Mouse (Mus musculus): Measurements from ENCODE around the gene Cit. TPM values are rescaled to one million over a fixed set of nuclear protein-coding genes. Genes with fewer than 3 reads are reported as not detected.
A peak's percentile ranks its signal among the peaks of the same experiment; 100 is the strongest.
"Not testable (repeated sequence)": the region's sequence is repeated elsewhere in the genome, so short reads cannot be mapped to it uniquely, and the experiment has no call there.

Cit gene
- polyA plus RNA-seq (2014; fragmentation: Nextera tagmentation; extraction: Ambion mirVana): 27.0 and 27.5 TPM in 2 replicates

DNA sequence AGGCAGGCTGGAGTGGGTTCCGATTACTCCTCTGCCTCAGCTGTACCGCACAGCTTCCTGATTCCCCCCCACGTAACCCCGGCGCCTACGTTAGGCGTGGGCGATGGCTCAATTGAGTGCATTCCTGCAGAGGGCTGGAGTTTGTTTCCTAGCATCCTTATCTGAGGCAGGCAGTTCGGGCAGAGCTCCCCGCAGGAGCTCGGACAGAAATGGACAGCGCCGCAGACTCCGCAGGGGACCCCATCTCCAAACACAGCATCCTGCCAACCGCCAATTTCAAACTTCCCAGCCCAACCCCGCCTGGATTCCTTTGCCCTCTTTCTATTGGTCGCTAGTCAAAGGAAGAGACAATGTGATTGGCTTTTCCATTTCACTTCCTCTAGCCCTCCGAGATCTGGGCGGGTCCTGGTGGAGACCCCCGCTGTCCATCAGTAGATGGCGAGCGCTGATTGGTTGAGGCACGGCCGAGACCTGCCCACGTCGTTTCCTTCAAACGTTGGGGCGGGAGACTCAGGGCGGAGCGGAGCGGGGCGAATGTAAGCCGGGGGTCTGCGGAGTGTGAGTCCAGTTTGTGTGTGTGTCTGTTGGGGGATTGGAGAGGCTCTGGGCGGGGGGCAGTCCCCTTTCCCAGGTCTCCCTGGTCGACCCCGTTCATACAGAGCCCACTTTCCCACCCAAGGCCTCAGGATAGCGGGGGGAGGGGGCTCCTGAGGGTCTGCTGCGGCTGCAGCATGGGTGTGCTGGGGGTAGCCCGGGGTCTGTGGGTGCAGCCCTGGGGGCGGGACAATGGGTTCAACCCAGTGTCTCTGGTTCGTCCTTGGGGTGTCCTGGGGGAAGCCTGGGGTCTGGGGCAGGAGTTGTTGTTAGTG lies at the start of gene Cit:
Gene Cit, plus strand, starts transcription at position 513 of the 869 bp plus-strand sequence.
- Histone ChIP-seq H3K9me3 (ENCODE audit: control insufficient read depth, low read length) (no peaks in the 10 kb centered on the region), H3K27me3 (ENCODE audit: control insufficient read depth, insufficient read depth, low read length) (no peaks in the 10 kb centered on the region), H3K36me3 (replicated peaks; ENCODE audit: control insufficient read depth, insufficient read depth) (no peaks in the 10 kb centered on the region), H3K4me3 (replicated peaks; ENCODE audit: low read length) (peak within 1 kb of the TSS; percentile 46), H3K27ac (no peak within 1 kb of the TSS), H3K4me1 (replicated peaks; ENCODE audit: control insufficient read depth, insufficient read depth, low read length) (peaks cover 11% of the 10 kb centered on the region; the same call in 1 of the 2 replicates), H3K9ac (peak within 1 kb of the TSS; percentile 40), H3K4me2 (replicated peaks) (peak within 1 kb of the TSS; percentile 89)
- peak; percentile 98 for ATAC-seq (ENCODE audit: low FRiP score)
- DNase-seq (ENCODE audit: low spot score): peak; percentile 93
- under 1% methylated on average over 42 of the region's 42 CpGs for WGBS

DNA sequence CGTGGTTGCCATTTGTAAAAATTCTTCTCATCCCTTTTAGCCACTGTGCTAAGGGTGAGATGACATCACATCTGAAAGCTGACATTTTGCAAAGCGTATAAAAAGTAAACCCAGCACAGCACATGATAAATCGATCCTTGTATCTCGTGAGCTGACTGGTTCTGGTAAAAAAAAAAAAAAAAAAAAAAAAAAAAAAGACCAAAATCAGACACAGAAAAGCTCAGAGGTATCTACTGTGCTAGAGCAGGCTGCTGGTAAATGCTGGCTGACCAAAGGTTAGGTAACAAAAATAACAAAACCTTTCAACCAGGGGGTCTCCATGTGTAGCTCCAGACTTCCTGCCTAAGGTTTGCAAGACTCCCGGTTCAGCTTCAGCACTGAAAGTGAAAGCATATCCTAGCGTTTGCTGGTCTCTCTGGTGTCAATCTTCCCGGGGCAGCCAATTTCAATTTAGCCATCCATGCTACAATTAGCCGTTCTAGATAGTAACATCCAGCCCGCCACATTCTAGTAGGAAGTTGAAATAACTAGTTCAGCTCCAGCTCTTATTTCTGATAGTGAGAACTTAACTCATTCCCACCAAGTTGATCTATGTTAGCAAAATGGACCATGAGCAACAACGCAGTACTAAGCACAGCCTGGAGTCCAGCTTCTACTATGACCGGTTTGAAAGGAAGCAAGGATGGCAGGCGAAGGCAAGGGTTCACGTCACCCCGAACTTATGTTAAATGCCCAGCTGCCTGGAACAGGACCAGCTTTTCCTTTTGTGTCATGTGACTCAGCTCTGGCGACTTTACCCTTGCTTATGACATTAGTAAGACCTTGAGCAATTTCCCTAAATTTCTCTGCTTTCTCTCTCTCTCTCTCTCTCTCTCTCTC lies 45.8 kb upstream of the Cit start:
- H3K27me3 ChIP-seq (ENCODE audit: control insufficient read depth, insufficient read depth, low read length): no peaks in the 10 kb centered on the region
- H3K9ac ChIP-seq: no peak overlapping the region
- H3K4me1 ChIP-seq (replicated peaks; ENCODE audit: control insufficient read depth, insufficient read depth, low read length): 0 out of 2 replicates have a peak, but pooled peaks cover 4% of the 10 kb centered on the region
- no peak overlapping the region for H3K27ac ChIP-seq
- no peak overlapping the region; the same call in 1 of the 2 replicates for H3K4me2 ChIP-seq (replicated peaks)
- no peak overlapping the region for H3K4me3 ChIP-seq (replicated peaks; ENCODE audit: low read length)
- ATAC-seq (ENCODE audit: low FRiP score) (no peak), DNase-seq (ENCODE audit: low spot score) (no peak)
- no peaks in the 10 kb centered on the region for H3K36me3 ChIP-seq (replicated peaks; ENCODE audit: control insufficient read depth, insufficient read depth)
- H3K9me3 ChIP-seq (ENCODE audit: control insufficient read depth, low read length): no peaks in the 10 kb centered on the region
- WGBS: 73% methylated on average over 15 of the region's 15 CpGs

- no peaks in the 10 kb centered on the region for H3K27me3 ChIP-seq (ENCODE audit: control insufficient read depth, insufficient read depth, low read length)
- ATAC-seq (ENCODE audit: low FRiP score) (no peak), DNase-seq (ENCODE audit: low spot score) (no peak)
- H3K4me1 ChIP-seq (replicated peaks; ENCODE audit: control insufficient read depth, insufficient read depth, low read length): 0 out of 2 replicates have a peak, but pooled peaks cover 4% of the 10 kb centered on the region
- WGBS: 31% methylated on average over 4 of the region's 4 CpGs
- H3K4me2 ChIP-seq (replicated peaks): no peak overlapping the region; the same call in 1 of the 2 replicates
- no peaks in the 10 kb centered on the region for H3K36me3 ChIP-seq (replicated peaks; ENCODE audit: control insufficient read depth, insufficient read depth)
- H3K27ac ChIP-seq: no peak overlapping the region
- H3K9ac ChIP-seq: no peak overlapping the region
- no peak overlapping the region for H3K4me3 ChIP-seq (replicated peaks; ENCODE audit: low read length)
- no peaks in the 10 kb centered on the region for H3K9me3 ChIP-seq (ENCODE audit: control insufficient read depth, low read length)
These were observed 45.2 kb upstream of the Cit start for GRCm38 (mm10) chr5:115799895-115800232.

DNA sequence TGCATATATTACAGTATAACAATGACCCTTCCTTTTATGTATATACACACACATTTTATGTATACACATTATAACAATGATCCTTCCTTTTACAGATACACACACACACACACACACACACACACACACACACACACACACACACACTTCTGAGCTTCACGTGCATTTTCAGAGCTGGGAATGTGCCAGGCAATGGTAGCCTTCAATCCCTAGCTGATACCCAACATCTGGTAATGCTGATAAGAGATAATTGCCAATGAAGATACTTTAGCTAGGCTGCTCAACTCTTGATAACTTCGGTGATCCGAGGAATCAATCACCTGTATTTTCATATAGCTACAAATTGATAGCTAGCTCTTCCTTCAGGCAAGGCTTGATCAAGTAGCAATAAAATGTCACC lies 32.8 kb upstream of the Cit start:
- H3K36me3 ChIP-seq (replicated peaks; ENCODE audit: control insufficient read depth, insufficient read depth): no peaks in the 10 kb centered on the region
- ATAC-seq (ENCODE audit: low FRiP score) (no peak), DNase-seq (ENCODE audit: low spot score) (no peak)
- no peaks in the 10 kb centered on the region for H3K9me3 ChIP-seq (ENCODE audit: control insufficient read depth, low read length)
- no peak overlapping the region for H3K27ac ChIP-seq
- H3K4me2 ChIP-seq (replicated peaks): no peak overlapping the region
- no peak overlapping the region for H3K9ac ChIP-seq
- no peak overlapping the region for H3K4me3 ChIP-seq (replicated peaks; ENCODE audit: low read length)
- H3K27me3 ChIP-seq (ENCODE audit: control insufficient read depth, insufficient read depth, low read length): no peaks in the 10 kb centered on the region
- no peaks in the 10 kb centered on the region for H3K4me1 ChIP-seq (replicated peaks; ENCODE audit: control insufficient read depth, insufficient read depth, low read length)
- 92% methylated on average over 3 of the region's 3 CpGs for WGBS

- H3K4me3 ChIP-seq (replicated peaks; ENCODE audit: low read length): no peak overlapping the region
- H3K9ac ChIP-seq: no peak overlapping the region
- H3K36me3 ChIP-seq (replicated peaks; ENCODE audit: control insufficient read depth, insufficient read depth): no peaks in the 10 kb centered on the region
- DNase-seq (ENCODE audit: low spot score): no peak
- WGBS: 77% methylated on average over 6 of the region's 6 CpGs
- no peaks in the 10 kb centered on the region for H3K27me3 ChIP-seq (ENCODE audit: control insufficient read depth, insufficient read depth, low read length)
- no peaks in the 10 kb centered on the region for H3K4me1 ChIP-seq (replicated peaks; ENCODE audit: control insufficient read depth, insufficient read depth, low read length)
- no peak for ATAC-seq (ENCODE audit: low FRiP score)
- H3K27ac ChIP-seq: no peak overlapping the region
- H3K9me3 ChIP-seq (ENCODE audit: control insufficient read depth, low read length): no peaks in the 10 kb centered on the region
- no peak overlapping the region for H3K4me2 ChIP-seq (replicated peaks)
These were observed 28.1 kb upstream of the Cit start for GRCm38 (mm10) chr5:115817022-115817421.

- not testable (repeated sequence) for H3K4me3 ChIP-seq (replicated peaks; ENCODE audit: low read length); H3K4me2 ChIP-seq (replicated peaks); H3K9ac ChIP-seq; H3K9me3 ChIP-seq (ENCODE audit: control insufficient read depth, low read length); DNase-seq (ENCODE audit: low spot score); H3K27ac ChIP-seq; H3K27me3 ChIP-seq (ENCODE audit: control insufficient read depth, insufficient read depth, low read length); H3K36me3 ChIP-seq (replicated peaks; ENCODE audit: control insufficient read depth, insufficient read depth); ATAC-seq (ENCODE audit: low FRiP score); H3K4me1 ChIP-seq (replicated peaks; ENCODE audit: control insufficient read depth, insufficient read depth, low read length)
- WGBS: 87% methylated on average over 1 of the region's 1 CpGs
These were observed 27.4 kb upstream of the Cit start for GRCm38 (mm10) chr5:115817655-115818054.

- H3K9ac ChIP-seq: no peak overlapping the region
- no peak overlapping the region for H3K4me2 ChIP-seq (replicated peaks)
- no peaks in the 10 kb centered on the region for H3K9me3 ChIP-seq (ENCODE audit: control insufficient read depth, low read length)
- H3K27me3 ChIP-seq (ENCODE audit: control insufficient read depth, insufficient read depth, low read length): no peaks in the 10 kb centered on the region
- WGBS: 80% methylated on average over 9 of the region's 9 CpGs
- DNase-seq (ENCODE audit: low spot score) (no peak), ATAC-seq (ENCODE audit: low FRiP score) (no peak)
- H3K4me3 ChIP-seq (replicated peaks; ENCODE audit: low read length): no peak overlapping the region
- no peaks in the 10 kb centered on the region for H3K36me3 ChIP-seq (replicated peaks; ENCODE audit: control insufficient read depth, insufficient read depth)
- no peaks in the 10 kb centered on the region for H3K4me1 ChIP-seq (replicated peaks; ENCODE audit: control insufficient read depth, insufficient read depth, low read length)
- no peak overlapping the region for H3K27ac ChIP-seq
These were observed 25.1 kb upstream of the Cit start for GRCm38 (mm10) chr5:115819966-115820365.

- no peaks in the 10 kb centered on the region for H3K9me3 ChIP-seq (ENCODE audit: control insufficient read depth, low read length)
- H3K9ac ChIP-seq: no peak overlapping the region
- no peaks in the 10 kb centered on the region for H3K27me3 ChIP-seq (ENCODE audit: control insufficient read depth, insufficient read depth, low read length)
- 91% methylated on average over 12 of the region's 12 CpGs for WGBS
- ATAC-seq (ENCODE audit: low FRiP score) (no peak), DNase-seq (ENCODE audit: low spot score) (no peak)
- H3K4me2 ChIP-seq (replicated peaks): no peak overlapping the region
- H3K27ac ChIP-seq: no peak overlapping the region
- H3K4me3 ChIP-seq (replicated peaks; ENCODE audit: low read length): no peak overlapping the region
- no peaks in the 10 kb centered on the region for H3K36me3 ChIP-seq (replicated peaks; ENCODE audit: control insufficient read depth, insufficient read depth)
- no peaks in the 10 kb centered on the region for H3K4me1 ChIP-seq (replicated peaks; ENCODE audit: control insufficient read depth, insufficient read depth, low read length)
These were observed 23.9 kb upstream of the Cit start for GRCm38 (mm10) chr5:115821200-115821599.

DNA sequence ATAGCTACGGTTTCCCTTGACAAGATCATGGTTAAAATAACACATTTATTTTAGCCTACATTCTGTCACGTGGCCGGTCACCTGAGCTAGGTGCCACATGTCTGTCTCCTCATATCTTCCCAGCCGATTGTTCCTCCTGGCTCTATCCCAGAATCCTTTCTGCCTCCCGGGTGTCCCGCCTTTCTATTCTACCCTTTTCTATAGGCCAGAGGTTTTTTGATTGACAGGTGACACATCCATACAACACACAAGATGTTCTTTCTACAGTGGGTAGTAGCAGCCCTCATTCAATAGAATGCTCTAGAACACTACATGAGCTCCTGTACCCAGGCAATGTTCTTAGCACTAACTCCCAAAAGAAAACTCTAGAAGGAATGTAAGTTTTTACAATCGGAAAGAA lies 23.2 kb upstream of the Cit start:
- no peak for DNase-seq (ENCODE audit: low spot score)
- no peak overlapping the region for H3K4me3 ChIP-seq (replicated peaks; ENCODE audit: low read length)
- no peak overlapping the region for H3K9ac ChIP-seq

More for the DNA sequence above, 23.2 kb upstream of the Cit start:
- H3K36me3 ChIP-seq (replicated peaks; ENCODE audit: control insufficient read depth, insufficient read depth): no peaks in the 10 kb centered on the region
- H3K4me2 ChIP-seq (replicated peaks): no peak overlapping the region
- H3K27me3 ChIP-seq (ENCODE audit: control insufficient read depth, insufficient read depth, low read length): no peaks in the 10 kb centered on the region
- no peaks in the 10 kb centered on the region for H3K4me1 ChIP-seq (replicated peaks; ENCODE audit: control insufficient read depth, insufficient read depth, low read length)
- no peaks in the 10 kb centered on the region for H3K9me3 ChIP-seq (ENCODE audit: control insufficient read depth, low read length)
- H3K27ac ChIP-seq: no peak overlapping the region
- ATAC-seq (ENCODE audit: low FRiP score): no peak
- WGBS: 94% methylated on average over 7 of the region's 7 CpGs

Data from hindbrain, embryonic 14.5 days (tissue).